Mouse (Mus musculus): ENCODE results near the gene Tmem240.
"Not testable (repeated sequence)": the region's sequence is repeated elsewhere in the genome, so short reads cannot be mapped to it uniquely, and the experiment has no call there.

The Tmem240 gene

GRCm38 (mm10) chr4:155735788-155736187 lies 1.2 kb downstream of the Tmem240 start:
- no peak for DNase-seq

GRCm38 (mm10) chr4:155736421-155736820 lies 1.8 kb downstream of the Tmem240 start:
- no peak for DNase-seq

- no peak for DNase-seq
Measured at GRCm38 (mm10) chr4:155738262-155738661, 3.7 kb downstream of the Tmem240 start.

- no peak for DNase-seq
Measured at GRCm38 (mm10) chr4:155739152-155739551, 4.6 kb downstream of the Tmem240 start.

GRCm38 (mm10) chr4:155739741-155740636 lies 5.4 kb downstream of the Tmem240 start:
- DNase-seq, result no peak

- not testable (repeated sequence) for DNase-seq
Measured at GRCm38 (mm10) chr4:155740681-155741080, 6.1 kb downstream of the Tmem240 start.

- DNase-seq, result no peak
Measured at GRCm38 (mm10) chr4:155742684-155743083, 8.1 kb downstream of the Tmem240 start.

- no peak for DNase-seq
Measured at GRCm38 (mm10) chr4:155744474-155744873, 9.9 kb downstream of the Tmem240 start.

- DNase-seq, result no peak
Measured at GRCm38 (mm10) chr4:155745136-155745535, 10.5 kb downstream of the Tmem240 start.

GRCm38 (mm10) chr4:155746036-155746548 lies 11.5 kb downstream of the Tmem240 start:
- no peak for DNase-seq

- no peak for DNase-seq
Measured at GRCm38 (mm10) chr4:155746575-155747490, 12.2 kb downstream of the Tmem240 start.

- no peak for DNase-seq
Measured at GRCm38 (mm10) chr4:155757011-155757410, 22.4 kb downstream of the Tmem240 start.

- peak; percentile 54 for DNase-seq
Measured at GRCm38 (mm10) chr4:155759862-155760612, 25.4 kb downstream of the Tmem240 start.

GRCm38 (mm10) chr4:155760613-155761355 lies 26.2 kb downstream of the Tmem240 start, which contains the start of gene Atad3a:
TSS of gene Atad3a (minus strand) at chr4:155761093.
- DNase-seq, result peak; percentile 97

- DNase-seq, result no peak
Measured at GRCm38 (mm10) chr4:155761356-155762099, 26.9 kb downstream of the Tmem240 start.

- DNase-seq, result no peak
Measured at GRCm38 (mm10) chr4:155762357-155762756, 27.8 kb downstream of the Tmem240 start.

GRCm38 (mm10) chr4:155769496-155769879 lies 34.9 kb downstream of the Tmem240 start:
- DNase-seq, result no peak

- peak; percentile 92 for DNase-seq
Measured at GRCm38 (mm10) chr4:155769880-155770512, 35.4 kb downstream of the Tmem240 start.

- DNase-seq, result no peak
Measured at GRCm38 (mm10) chr4:155770626-155771025, 36.0 kb downstream of the Tmem240 start.

GRCm38 (mm10) chr4:155771706-155772105 lies 37.1 kb downstream of the Tmem240 start:
- DNase-seq, result no peak
